Mouse (Mus musculus) ES-Bruce4 (cell line): ENCODE measurements around the gene Scgb1a1. TPM values are rescaled to one million over a fixed set of nuclear protein-coding genes. Genes with fewer than 3 reads are reported as not detected.

ENCODE experiments used
- H3K27ac ChIP-seq: 2 replicates; pipeline ENCODE4 v1.5.1; 2012; ENCODE audit warnings: low read length, inconsistent platforms; ENCODE audit not compliant: insufficient read depth
- H3K27me3 ChIP-seq: 2 replicates; pipeline ENCODE4 v1.6.1; 2012; ENCODE audit warnings: mild to moderate bottlenecking, low read length, inconsistent platforms; ENCODE audit not compliant: control insufficient read depth, poor library complexity, insufficient read depth, severe bottlenecking
- H3K36me3 ChIP-seq: 2 replicates; pipeline ENCODE4 v1.6.1; 2012; ENCODE audit warnings: inconsistent platforms, mild to moderate bottlenecking, low read length, moderate library complexity; ENCODE audit not compliant: control insufficient read depth, poor library complexity, insufficient read depth, severe bottlenecking
- H3K4me1 ChIP-seq: one replicate; pipeline ENCODE4 v1.8.1; 2011; ENCODE audit warnings: low read length; ENCODE audit not compliant: control insufficient read depth, insufficient read depth
- H3K4me3 ChIP-seq: 2 replicates; pipeline ENCODE4 v1.5.1; 2011; ENCODE audit warnings: low read depth, mild to moderate bottlenecking, low read length
- H3K9ac ChIP-seq: 2 replicates; pipeline ENCODE4 v1.6.1; 2012; ENCODE audit warnings: low read depth, mild to moderate bottlenecking, inconsistent platforms; ENCODE audit not compliant: poor library complexity, severe bottlenecking
- H3K9me3 ChIP-seq: replicated peaks from 2 replicates; pipeline ENCODE4 v1.6.1; 2012; ENCODE audit warnings: mild to moderate bottlenecking, low read length, inconsistent platforms; ENCODE audit not compliant: control insufficient read depth, poor library complexity, insufficient read depth, severe bottlenecking
- CTCF ChIP-seq: IDR thresholded peaks from one replicate; pipeline ENCODE4 v1.8.1; 2011; ENCODE audit warnings: low read depth, low read length
- EP300 ChIP-seq: IDR thresholded peaks from 2 replicates; pipeline ENCODE4 v1.6.1; 2011; ENCODE audit warnings: low read depth, low read length; ENCODE audit not compliant: insufficient read depth
- POLR2A ChIP-seq: IDR thresholded peaks from one replicate; pipeline ENCODE4 v1.8.1; 2011; ENCODE audit warnings: low read length; ENCODE audit not compliant: insufficient read depth
- polyA plus RNA-seq: library from polyadenylated mRNA; stranded (reverse); fragments of >200 nt; gene quantifications from 2 replicates; pipeline ENCODE4 v1.2.4, GENCODE M21; 2011; ENCODE audit warnings: low read depth; ENCODE audit not compliant: missing spikeins, insufficient read depth, insufficient read length

The Scgb1a1 gene
- polyA plus RNA-seq, 1 experiment, result not detected

GRCm38 (mm10) chr19:9074424-9074823, 13.3 kb downstream of the Scgb1a1 start:
- no peaks in the 10 kb centered on the region for H3K9me3 ChIP-seq
- no peak for TF ChIP-seq EP300
- no peak for TF ChIP-seq CTCF
- no peak for TF ChIP-seq POLR2A
- peak overlapping the region; percentile 78 for H3K27ac ChIP-seq
- H3K4me3 ChIP-seq, result no peak overlapping the region
- no peaks in the 10 kb centered on the region for H3K27me3 ChIP-seq
- H3K36me3 ChIP-seq, result no peaks in the 10 kb centered on the region
- H3K9ac ChIP-seq, result 0 out of 2 replicates have a peak overlapping the region, but pooled peaks have one; percentile 26
- no peaks in the 10 kb centered on the region for H3K4me1 ChIP-seq

- Histone ChIP-seq H3K4me3 (no peak overlapping the region), H3K4me1 (no peaks in the 10 kb centered on the region), H3K9ac (peak overlapping the region; percentile 26; the same call in 1 of the 2 replicates), H3K9me3 (no peaks in the 10 kb centered on the region), H3K36me3 (no peaks in the 10 kb centered on the region), H3K27ac (peak overlapping the region; percentile 78), H3K27me3 (no peaks in the 10 kb centered on the region)
- TF ChIP-seq POLR2A (no peak), CTCF (no peak), EP300 (no peak)
Measured at GRCm38 (mm10) chr19:9073776-9074411, 13.9 kb downstream of the Scgb1a1 start.

GRCm38 (mm10) chr19:9072157-9072530, 15.6 kb downstream of the Scgb1a1 start:
- H3K36me3 ChIP-seq, result no peaks in the 10 kb centered on the region
- TF ChIP-seq POLR2A (no peak), CTCF (no peak), EP300 (no peak)
- H3K9me3 ChIP-seq, result no peaks in the 10 kb centered on the region
- no peaks in the 10 kb centered on the region for H3K4me1 ChIP-seq
- no peak overlapping the region for H3K9ac ChIP-seq
- no peaks in the 10 kb centered on the region for H3K27me3 ChIP-seq
- no peak overlapping the region for H3K27ac ChIP-seq
- H3K4me3 ChIP-seq, result no peak overlapping the region

GRCm38 (mm10) chr19:9071456-9072156, 16.2 kb downstream of the Scgb1a1 start:
- no peak overlapping the region for H3K27ac ChIP-seq
- no peaks in the 10 kb centered on the region for H3K36me3 ChIP-seq

GRCm38 (mm10) chr19:9070316-9070715, 17.4 kb downstream of the Scgb1a1 start:
- H3K9me3 ChIP-seq, result no peaks in the 10 kb centered on the region
- no peak overlapping the region for H3K4me3 ChIP-seq
- H3K36me3 ChIP-seq, result no peaks in the 10 kb centered on the region
- no peak overlapping the region for H3K27ac ChIP-seq
- no peak overlapping the region for H3K9ac ChIP-seq
- no peaks in the 10 kb centered on the region for H3K27me3 ChIP-seq
- TF ChIP-seq POLR2A (no peak), CTCF (no peak), EP300 (no peak)
- no peaks in the 10 kb centered on the region for H3K4me1 ChIP-seq

More at GRCm38 (mm10) chr19:9071456-9072156, 16.2 kb downstream of the Scgb1a1 start:
- Histone ChIP-seq H3K4me3 (no peak overlapping the region), H3K4me1 (no peaks in the 10 kb centered on the region), H3K27me3 (no peaks in the 10 kb centered on the region), H3K9ac (no peak overlapping the region), H3K9me3 (no peaks in the 10 kb centered on the region)
- TF ChIP-seq POLR2A (no peak), CTCF (no peak), EP300 (no peak)
